ENCODE assay signal across 8 mouse cellular contexts in the genomic region with DNA sequence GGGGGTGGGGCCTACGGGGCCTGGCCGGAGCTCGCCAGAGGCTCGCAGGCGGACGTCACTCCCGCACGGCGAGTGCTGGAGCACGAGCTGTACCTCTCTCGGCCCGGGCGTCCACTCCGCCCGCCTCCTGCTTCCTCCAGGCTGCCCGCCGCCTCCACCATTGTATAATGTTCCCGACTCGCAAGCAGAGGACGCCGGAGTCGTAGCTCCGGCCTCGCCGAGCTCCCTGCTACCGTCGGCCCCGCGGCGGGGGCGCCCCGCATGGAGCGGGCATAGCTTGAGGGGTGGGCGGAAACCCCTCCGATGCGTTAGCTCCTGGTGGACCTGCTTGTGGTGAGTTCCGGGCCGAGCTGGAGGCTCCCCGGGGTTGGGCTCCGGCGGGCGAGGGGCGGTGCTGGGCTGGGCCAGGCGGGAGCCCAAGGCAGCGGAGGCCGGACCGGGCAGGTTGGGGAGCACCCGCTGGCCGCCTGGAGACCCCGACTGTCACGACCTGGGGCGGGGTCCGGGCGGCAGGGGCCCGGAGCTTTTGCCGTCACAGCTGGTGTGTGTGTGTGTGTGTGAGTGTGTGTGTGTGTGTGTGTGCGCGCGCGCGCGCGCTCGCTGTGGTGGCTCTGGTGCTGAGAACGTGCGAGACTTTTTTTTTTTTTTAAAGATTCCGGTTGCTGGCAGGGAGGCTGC.
A peak's percentile ranks its signal among the peaks of the same experiment; 100 is the strongest.
DNase-seq lines count a peak whose midpoint lies in the region; ATAC-seq and TF ChIP-seq lines count a peak whose summit lies in the region.

No protein-coding gene starts in this region.

- TF ChIP-seq POLR2A in kidney, adult 2 months (IDR thresholded peaks at IDR 0.05; ENCODE audit: low read depth, low read length) = peak; percentile 80
- peak; percentile 97 for TF ChIP-seq POLR2A in bone marrow, adult 2 months (IDR thresholded peaks at IDR 0.05; ENCODE audit: borderline replicate concordance, control insufficient read depth, low read depth, low read length)
- TF ChIP-seq POLR2A in olfactory bulb, adult 2 months (IDR thresholded peaks at IDR 0.05; ENCODE audit: insufficient read depth, low read depth, low read length) = peak; percentile 29; the same call in 1 of the 2 replicates

- no peaks in the 10 kb centered on the region for H3K36me3 ChIP-seq in kidney, adult 2 months (ENCODE audit: control insufficient read depth, insufficient read depth, low read length)
- no peaks in the 10 kb centered on the region for H3K36me3 ChIP-seq in intestine, embryonic 16.5 days (ENCODE audit: control insufficient read depth, insufficient read depth, low read length)
- H3K36me3 ChIP-seq in lung, embryonic 16.5 days (ENCODE audit: control insufficient read depth, insufficient read depth, low read length) = no peaks in the 10 kb centered on the region

- peak; percentile 90 for ATAC-seq in intestine, embryonic 16.5 days
- peak; percentile 94 for ATAC-seq in lung, embryonic 16.5 days (ENCODE audit: low read depth)

- WGBS in kidney, adult 2 months = 1% methylated on average over 56 of the region's 67 CpGs
- under 1% methylated on average over 65 of the region's 67 CpGs for WGBS in bone marrow, adult 2 months
- WGBS in intestine, embryonic 16.5 days = under 1% methylated on average over 67 of the region's 67 CpGs
- under 1% methylated on average over 43 of the region's 67 CpGs for WGBS in lung, embryonic 16.5 days
- under 1% methylated on average over 67 of the region's 67 CpGs for WGBS in olfactory bulb, adult 2 months

- no peak for DNase-seq in kidney, adult 2 months
- DNase-seq in kidney, adult 8-10 months = no peak
- DNase-seq in forelimb bud, embryonic 11.5 days (ENCODE audit: low read depth, low spot score) = peak; percentile 70
- DNase-seq in thymus, postnatal 10 days (ENCODE audit: low spot score in 2 of 2) = peak; percentile 74

- peak overlapping the region; percentile 95 for H3K9ac ChIP-seq in intestine, embryonic 16.5 days (ENCODE audit: low read depth, low read length)
- peak overlapping the region; percentile 89 for H3K9ac ChIP-seq in lung, embryonic 16.5 days (ENCODE audit: low read length)

- no peak for TF ChIP-seq CTCF in kidney, adult 2 months (conservative IDR thresholded peaks at IDR 0.05; ENCODE audit: insufficient read depth, insufficient read length, low read depth, low read length)
- no peak for TF ChIP-seq CTCF in bone marrow, adult 2 months (IDR thresholded peaks at IDR 0.05; ENCODE audit: control insufficient read depth, insufficient read depth, low read length)
- no peak for TF ChIP-seq CTCF in olfactory bulb, adult 2 months (IDR thresholded peaks at IDR 0.05; ENCODE audit: insufficient read depth, low read depth, low read length)

- H3K4me1 ChIP-seq in kidney, adult 2 months (ENCODE audit: control insufficient read depth, insufficient read depth, low read length) = peaks cover 24% of the 10 kb centered on the region
- no peaks in the 10 kb centered on the region for H3K4me1 ChIP-seq in bone marrow, adult 2 months (ENCODE audit: control insufficient read depth, insufficient read depth, low read length)
- H3K4me1 ChIP-seq in intestine, embryonic 16.5 days (ENCODE audit: control insufficient read depth, insufficient read depth, low read length) = peaks cover 8% of the 10 kb centered on the region; the same call in 1 of the 2 replicates
- peaks cover 25% of the 10 kb centered on the region for H3K4me1 ChIP-seq in lung, embryonic 16.5 days (replicated peaks; ENCODE audit: control insufficient read depth, insufficient read depth, low read length)
- peaks cover 15% of the 10 kb centered on the region for H3K4me1 ChIP-seq in olfactory bulb, adult 2 months (ENCODE audit: control insufficient read depth, insufficient read depth, low read length)

- H3K27ac ChIP-seq in kidney, adult 2 months (ENCODE audit: insufficient read depth, low read depth, low read length) = peak overlapping the region; percentile 99
- H3K27ac ChIP-seq in bone marrow, adult 2 months (ENCODE audit: control insufficient read depth, insufficient read depth, low read depth, low read length, poor library complexity) = peak overlapping the region; percentile 98
- peak overlapping the region; percentile 100 for H3K27ac ChIP-seq in intestine, embryonic 16.5 days (ENCODE audit: low read length)
- H3K27ac ChIP-seq in lung, embryonic 16.5 days (ENCODE audit: low read length) = peak overlapping the region; percentile 100
- peak overlapping the region; percentile 79 for H3K27ac ChIP-seq in olfactory bulb, adult 2 months (ENCODE audit: insufficient read depth, low read depth, low read length)

- H3K27me3 ChIP-seq in kidney, adult 2 months (replicated peaks; ENCODE audit: control insufficient read depth, insufficient read depth, low read length) = no peaks in the 10 kb centered on the region
- no peaks in the 10 kb centered on the region for H3K27me3 ChIP-seq in intestine, embryonic 16.5 days (replicated peaks; ENCODE audit: control insufficient read depth, insufficient read depth, low read length)
- H3K27me3 ChIP-seq in lung, embryonic 16.5 days (ENCODE audit: control insufficient read depth, insufficient read depth, low read depth, low read length) = no peaks in the 10 kb centered on the region

- peak overlapping the region; percentile 58 for H3K4me2 ChIP-seq in intestine, embryonic 16.5 days (ENCODE audit: low read depth, low read length)
- H3K4me2 ChIP-seq in lung, embryonic 16.5 days (ENCODE audit: low read depth, low read length) = peak overlapping the region; percentile 66

- H3K4me3 ChIP-seq in kidney, adult 2 months (ENCODE audit: insufficient read depth, low read depth, low read length) = peak overlapping the region; percentile 94
- peak overlapping the region; percentile 80 for H3K4me3 ChIP-seq in bone marrow, adult 2 months (replicated peaks; ENCODE audit: control insufficient read depth, low read depth, low read length)
- peak overlapping the region; percentile 91 for H3K4me3 ChIP-seq in intestine, embryonic 16.5 days (ENCODE audit: low read length)
- H3K4me3 ChIP-seq in lung, embryonic 16.5 days (ENCODE audit: low read length) = peak overlapping the region; percentile 74
- H3K4me3 ChIP-seq in olfactory bulb, adult 2 months (ENCODE audit: insufficient read depth, low read depth, low read length) = peak overlapping the region; percentile 84

- no peaks in the 10 kb centered on the region for H3K9me3 ChIP-seq in intestine, embryonic 16.5 days (ENCODE audit: control insufficient read depth, low read length)
- H3K9me3 ChIP-seq in lung, embryonic 16.5 days (ENCODE audit: control insufficient read depth, low read length) = no peaks in the 10 kb centered on the region

Comparison
In these comparisons a context has a peak if more than half of its experiments do, and no peak if none do; other contexts are left out.
1. DNase-seq: peak in forelimb bud, embryonic 11.5 days (single experiment) and thymus, postnatal 10 days (2 of 2); none in kidney, adult 2 months (single experiment) and kidney, adult 8-10 months (0 of 2).
2. POLR2A ChIP-seq: peak in every context shown above with its lines; median percentile 97 in bone marrow, adult 2 months; 80 in kidney, adult 2 months; 29 in olfactory bulb, adult 2 months.
3. Peak in every context shown above with its lines, with median percentiles within 50 percentile points of each other: H3K27ac ChIP-seq and H3K4me3 ChIP-seq.